Mouse (Mus musculus): ENCODE data around the gene Gclc.

Gene Gclc

GRCm38 (mm10) chr9:77753853-77754727 lies at the start of gene Gclc:
Gclc (plus strand) TSS chr9:77754535.
- DNase-seq = peak; percentile 90 to 91

DNA sequence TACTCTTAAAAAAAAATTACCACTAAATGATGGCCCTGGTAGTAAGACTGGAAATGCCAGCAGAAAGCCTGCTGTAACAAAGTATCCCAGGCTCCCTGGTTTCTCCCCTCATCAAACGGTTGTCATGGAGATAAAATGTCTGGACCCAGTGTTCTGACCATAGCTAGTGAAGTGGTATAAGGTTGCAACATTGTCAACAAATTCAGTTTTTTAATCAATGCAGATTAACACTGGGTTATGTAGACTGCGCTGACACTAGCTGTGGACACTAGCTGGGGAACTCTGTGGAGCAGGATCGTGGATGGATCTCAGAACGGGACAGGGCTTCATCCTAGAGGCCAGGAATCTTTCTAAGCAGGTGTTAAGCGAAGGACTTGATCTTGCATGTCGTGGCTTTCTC lies 47.8 kb upstream of the Gclc start:
- no peak for DNase-seq

- DNase-seq = no peak
Measured at GRCm38 (mm10) chr9:77707433-77708139, 46.7 kb upstream of the Gclc start.

DNA sequence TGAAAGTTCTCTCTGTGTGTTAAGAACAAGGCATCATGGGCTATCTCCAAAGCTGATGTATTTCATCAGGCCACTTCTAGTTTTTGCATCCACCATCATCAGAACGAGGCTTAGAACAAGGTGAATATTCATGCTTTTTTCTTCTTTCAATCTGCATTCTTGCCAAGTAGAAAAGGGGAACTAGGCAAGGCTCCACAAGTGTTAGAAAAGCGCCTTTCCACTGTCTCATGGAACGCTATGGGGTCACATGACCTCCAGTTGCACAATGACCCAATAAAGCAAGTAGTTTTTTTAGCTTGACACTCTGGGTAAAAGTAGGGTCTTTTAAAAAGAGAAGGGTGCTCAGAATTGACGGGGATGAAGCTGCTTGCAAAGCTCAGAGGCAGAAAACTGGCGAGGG lies 45.4 kb upstream of the Gclc start:
- DNase-seq = no peak

- DNase-seq = no peak
Measured at GRCm38 (mm10) chr9:77711021-77711569, 43.2 kb upstream of the Gclc start.

DNA sequence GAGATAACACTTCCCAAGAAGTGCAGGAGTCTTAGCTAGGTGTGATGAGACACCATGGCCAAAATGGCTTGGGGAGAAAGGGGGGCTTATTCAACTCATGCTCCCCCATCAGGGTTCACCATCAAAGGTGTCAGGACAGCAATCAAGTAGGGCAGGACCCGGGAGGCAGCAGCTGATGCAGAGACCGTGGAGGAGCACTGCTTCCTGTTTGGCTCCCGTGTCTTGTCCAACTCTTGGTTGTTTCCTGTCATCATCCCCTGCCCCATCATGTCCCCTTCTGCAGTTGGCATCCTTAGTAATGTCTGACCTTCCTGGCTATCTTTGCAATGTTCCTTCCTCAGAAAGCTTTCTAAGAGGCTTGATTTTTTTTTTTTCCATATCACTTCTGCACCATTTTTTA lies 41.5 kb upstream of the Gclc start:
- no peak for DNase-seq

DNA sequence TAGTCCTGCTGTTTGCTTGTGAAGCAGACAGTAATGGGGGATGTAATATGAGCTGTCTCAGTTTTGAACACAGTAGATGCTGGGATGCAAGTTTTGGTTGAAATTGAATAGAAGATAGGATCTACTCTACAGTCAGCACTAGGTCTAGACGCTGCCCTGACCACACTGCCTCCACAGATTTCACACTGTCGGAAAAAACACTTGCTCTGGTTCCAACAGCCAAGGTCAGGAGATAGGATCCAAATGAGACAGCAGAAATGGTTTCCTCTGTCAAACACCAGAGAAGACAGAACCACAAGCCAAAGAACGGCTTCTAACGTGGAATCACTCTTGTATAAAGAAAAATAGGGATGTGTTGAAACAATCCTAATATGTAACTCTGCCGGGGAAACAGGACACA lies 41.0 kb upstream of the Gclc start:
- no peak for DNase-seq

GRCm38 (mm10) chr9:77715262-77715661 lies 39.1 kb upstream of the Gclc start:
- no peak for DNase-seq

GRCm38 (mm10) chr9:77716009-77716408 lies 38.3 kb upstream of the Gclc start:
- no peak for DNase-seq

DNA sequence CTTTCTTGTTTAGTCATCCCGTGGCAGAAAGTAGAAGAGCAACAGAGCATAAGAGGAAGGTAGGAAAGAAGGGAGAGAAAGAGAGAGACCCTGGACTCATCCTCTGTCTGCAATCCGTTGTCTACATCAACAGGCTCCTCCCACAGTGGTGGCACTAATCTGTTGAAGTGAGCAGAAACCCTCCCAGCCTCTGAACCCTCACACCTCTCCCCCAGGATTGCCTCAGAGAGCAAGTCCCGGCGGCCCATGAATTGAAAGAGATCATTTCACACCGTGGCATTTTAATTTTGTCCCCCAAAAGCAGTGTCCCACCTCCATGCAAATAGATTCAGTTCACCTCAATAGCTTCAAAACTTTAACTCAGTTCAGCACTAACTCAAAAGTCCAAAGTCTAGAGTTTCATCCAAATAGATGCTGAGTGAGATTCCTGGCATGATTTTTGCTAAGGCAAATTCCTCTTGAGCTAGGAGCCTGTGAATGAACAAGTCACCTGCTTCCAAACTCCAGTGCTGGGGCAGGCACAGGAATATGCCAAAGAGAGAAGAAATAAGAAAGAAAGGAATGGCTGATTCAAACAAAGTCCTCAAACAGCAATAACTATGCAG lies 36.4 kb upstream of the Gclc start:
- DNase-seq = no peak

DNA sequence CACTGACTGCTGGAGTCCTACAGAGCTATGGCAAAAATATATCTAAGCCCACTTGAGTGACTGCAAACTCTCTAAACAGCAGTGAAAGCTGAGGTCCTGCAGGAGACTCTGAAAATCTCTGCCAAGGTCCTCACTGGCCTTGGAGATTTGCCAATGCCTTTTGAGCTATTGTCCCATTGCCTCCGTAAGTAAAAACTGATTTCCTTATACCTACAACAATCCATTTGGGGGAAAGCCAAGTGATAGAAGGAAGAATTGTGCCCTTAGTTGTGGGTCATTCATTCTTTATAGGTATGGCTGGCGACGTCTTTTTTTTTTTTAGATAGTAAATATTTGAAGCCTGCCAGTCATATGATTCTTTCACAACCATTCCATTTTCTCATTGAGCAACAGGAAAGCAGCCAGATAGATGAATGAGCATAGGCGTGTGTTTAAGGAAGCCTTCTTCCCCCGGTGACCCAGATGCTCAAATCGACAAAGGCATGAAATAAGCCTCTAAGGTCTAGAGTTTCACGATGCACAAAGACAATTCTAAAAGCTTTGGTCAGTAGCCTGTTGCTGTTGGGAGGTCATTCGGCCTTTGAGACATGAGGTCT lies 35.4 kb upstream of the Gclc start:
- no peak for DNase-seq

- DNase-seq = no peak
Measured at GRCm38 (mm10) chr9:77719675-77720074, 34.7 kb upstream of the Gclc start.

- DNase-seq = no peak
Measured at GRCm38 (mm10) chr9:77722381-77722780, 32.0 kb upstream of the Gclc start.

GRCm38 (mm10) chr9:77724216-77724615 lies 30.1 kb upstream of the Gclc start:
- DNase-seq = no peak

DNA sequence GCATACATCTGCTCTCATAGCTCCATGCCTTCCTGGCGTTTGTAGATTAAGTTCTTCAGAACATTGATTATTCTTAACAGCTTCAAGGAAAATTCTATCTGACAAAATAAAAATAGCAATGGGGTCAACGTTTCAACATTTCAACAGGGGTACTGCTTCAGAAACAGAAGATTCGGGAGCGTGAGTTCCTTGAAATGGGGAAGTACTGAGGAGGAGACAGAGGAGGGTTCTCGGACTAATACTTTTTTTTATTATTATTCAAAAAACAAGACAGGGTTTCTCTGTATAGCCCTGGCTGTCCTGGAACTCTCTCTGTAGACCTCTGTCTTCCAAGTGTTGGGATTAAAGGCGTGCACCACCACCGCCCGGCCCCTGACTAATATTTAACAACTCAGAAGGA lies 28.9 kb upstream of the Gclc start:
- no peak for DNase-seq

- DNase-seq = no peak
Measured at GRCm38 (mm10) chr9:77726018-77726684, 28.2 kb upstream of the Gclc start.

DNA sequence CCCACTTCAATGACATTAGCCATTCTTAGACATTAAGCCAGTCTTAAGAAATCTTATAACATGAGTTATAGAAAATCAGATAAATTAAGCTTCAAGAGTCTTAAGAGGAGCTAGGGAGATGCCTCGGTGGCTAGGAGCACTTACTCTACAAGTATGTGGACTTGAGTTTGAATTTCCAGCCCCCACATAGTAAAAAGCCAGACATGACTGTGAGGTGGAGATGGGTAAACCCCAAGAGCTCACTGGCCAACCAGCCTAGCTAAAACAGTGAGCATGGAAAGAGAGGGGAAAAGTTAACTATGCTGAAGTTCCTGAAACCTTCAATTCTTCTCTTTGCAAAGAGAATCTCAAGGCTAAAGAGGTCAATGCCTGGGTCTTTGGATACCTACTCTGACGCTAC lies 27.3 kb upstream of the Gclc start:
- DNase-seq = no peak

GRCm38 (mm10) chr9:77732067-77732466 lies 22.3 kb upstream of the Gclc start:
- no peak for DNase-seq

- DNase-seq = no peak
Measured at GRCm38 (mm10) chr9:77737298-77738041, 16.9 kb upstream of the Gclc start.

DNA sequence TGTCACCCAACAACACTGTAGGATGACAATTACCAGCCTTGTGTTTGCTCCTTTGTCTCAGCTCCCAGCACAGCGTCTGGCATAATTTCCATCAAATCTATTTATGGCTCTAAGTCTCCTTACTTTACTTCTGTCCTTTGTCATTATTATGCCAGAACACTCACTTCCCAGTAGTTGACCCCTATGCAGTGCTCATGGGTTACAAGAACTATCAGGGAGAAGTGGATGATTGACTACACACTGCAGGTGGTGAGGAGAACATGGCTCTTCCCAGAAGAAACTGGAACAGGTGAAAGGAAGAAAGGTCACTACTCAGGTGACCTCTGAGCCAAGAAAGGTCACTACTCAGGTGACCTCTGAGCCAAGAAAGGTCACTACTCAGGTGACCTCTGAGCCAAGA lies 12.9 kb upstream of the Gclc start:
- DNase-seq = no peak

GRCm38 (mm10) chr9:77744798-77745197 lies 9.5 kb upstream of the Gclc start:
- DNase-seq = no peak

DNA sequence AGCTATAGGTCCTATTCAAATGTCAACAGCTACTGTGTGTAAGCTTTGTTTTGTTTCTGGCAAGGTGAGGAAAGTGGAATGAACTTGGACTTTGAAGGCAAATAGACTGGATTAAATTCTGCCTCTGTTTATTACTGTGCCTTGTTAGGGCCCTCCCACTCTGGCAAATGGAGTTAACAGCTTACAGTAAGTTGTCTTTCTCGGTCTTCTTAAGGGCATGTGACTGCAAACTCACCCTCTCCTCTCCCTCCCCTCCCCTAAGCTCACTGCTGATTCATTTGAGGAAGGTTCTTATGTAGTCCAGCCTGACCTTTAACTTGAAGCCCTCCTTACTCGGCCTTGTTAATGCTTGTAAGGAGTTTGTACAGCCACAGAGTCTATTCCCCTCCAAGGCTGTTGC lies 8.0 kb upstream of the Gclc start:
- no peak for DNase-seq

Data from thymus, postnatal 36 days (tissue).